Mouse (Mus musculus) kidney, postnatal 14 days (tissue): ENCODE measurements around the gene Mdp1.

ENCODE experiments used
- DNase-seq: peaks from one replicate; pipeline ENCODE4 v3.0.0; 2022; ENCODE audit warnings: mixed read lengths

Mdp1 gene

DNA sequence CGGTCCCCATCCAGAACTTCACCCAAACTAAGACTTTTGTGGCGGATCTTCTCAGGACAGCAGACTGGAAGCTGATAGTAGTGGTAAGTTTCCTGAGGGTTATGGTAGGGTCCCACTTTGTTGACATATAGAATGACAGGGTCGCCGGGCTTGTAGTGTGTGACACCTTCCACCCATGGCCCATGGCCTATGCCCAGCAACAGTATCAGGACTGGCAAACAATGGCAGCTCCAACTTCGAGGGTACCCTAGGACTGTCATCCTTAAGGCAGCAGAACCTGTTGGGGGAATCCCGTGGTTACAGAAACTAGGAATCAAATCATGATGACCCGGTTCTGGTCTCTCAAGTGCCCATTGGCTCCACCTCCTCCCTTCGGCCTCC lies 17.6 kb downstream of the Mdp1 start:
- no peak for DNase-seq

- DNase-seq, result no peak
These were observed 19.0 kb downstream of the Mdp1 start for GRCm38 (mm10) chr14:55641291-55641690.

DNA sequence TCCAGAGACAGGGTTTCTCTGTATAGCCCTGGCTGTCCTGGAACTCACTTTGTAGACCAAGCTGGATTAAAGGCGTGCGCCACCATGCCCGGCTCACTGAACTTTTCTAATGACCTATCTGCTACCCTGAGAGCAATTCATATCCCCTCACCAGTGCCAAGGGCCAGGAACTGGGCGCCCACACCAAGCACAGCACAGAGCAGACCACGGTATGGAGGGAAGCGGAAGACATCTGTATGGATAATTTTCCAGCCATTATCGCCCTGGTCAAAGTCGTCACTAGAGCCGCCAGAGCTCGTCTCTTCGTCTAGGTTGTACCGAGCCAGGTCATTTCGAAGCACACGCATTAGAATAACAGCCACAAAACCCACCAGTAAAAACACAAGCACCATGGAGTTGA lies 19.5 kb downstream of the Mdp1 start:
- no peak for DNase-seq

GRCm38 (mm10) chr14:55637795-55638194 lies 22.5 kb downstream of the Mdp1 start, which contains the start of gene Gm49378:
Gene Gm49378 (minus strand): TSS chr14:55637895.
- DNase-seq, result no peak

DNA sequence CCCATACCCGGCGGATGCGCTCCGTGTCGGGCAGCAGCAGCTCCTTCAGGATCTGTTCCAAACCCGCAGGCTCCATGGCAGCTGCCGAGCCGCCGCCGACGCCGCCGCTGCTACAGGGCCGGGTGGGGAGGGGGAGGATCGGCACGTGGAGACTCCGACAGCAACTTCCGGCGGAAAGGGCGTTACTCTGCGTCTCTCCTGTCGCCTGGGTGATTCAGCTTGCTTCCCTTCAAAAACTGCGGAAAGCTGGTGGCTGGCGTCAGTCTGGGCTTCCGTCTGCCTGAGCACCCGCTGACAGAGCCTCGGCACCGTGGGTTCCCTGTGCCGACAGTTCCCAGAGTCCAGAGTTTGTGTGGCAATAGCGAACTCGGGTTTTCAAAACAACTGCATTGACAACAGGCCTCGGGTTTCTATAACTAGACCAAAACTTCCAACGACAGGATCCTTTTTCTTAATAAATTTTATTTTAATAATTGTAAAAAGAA lies 24.7 kb downstream of the Mdp1 start, which contains the start of gene Ipo4:
Gene Ipo4 (minus strand): TSS at position 435 of the 485 bp plus-strand sequence.
- peak; percentile 92 for DNase-seq

DNA sequence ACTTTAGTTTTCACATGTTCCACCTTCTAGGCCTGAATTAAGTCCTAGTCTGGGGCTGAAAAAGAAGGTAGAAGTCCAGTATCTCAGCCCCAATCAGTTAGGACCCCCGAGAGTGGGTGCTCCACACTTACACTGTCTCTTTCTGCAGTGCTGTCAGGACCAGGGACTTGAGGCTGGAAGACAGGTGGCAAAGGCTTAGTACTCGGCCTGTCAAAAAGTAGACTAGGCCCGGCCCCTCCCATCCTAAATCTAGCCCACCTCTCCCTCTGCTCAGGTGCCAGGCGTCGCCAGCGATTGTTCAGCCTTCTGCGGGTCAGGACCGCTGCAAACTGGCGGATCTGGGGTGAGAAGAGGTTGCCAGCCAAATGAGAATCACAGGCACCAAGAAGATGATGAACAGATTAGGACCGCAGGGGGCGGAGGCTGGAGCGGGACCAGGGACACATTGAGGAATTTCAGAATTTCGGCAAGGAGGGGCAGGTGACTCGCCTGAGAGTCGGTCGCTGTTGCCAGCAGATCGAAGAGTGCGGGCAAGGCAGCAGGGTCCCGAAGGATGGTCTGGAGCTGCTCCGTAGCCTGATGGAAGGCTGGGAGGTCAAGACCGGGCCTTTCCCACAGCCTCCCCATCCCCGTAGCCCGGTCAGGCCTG lies 25.3 kb downstream of the Mdp1 start:
- DNase-seq, result no peak

DNA sequence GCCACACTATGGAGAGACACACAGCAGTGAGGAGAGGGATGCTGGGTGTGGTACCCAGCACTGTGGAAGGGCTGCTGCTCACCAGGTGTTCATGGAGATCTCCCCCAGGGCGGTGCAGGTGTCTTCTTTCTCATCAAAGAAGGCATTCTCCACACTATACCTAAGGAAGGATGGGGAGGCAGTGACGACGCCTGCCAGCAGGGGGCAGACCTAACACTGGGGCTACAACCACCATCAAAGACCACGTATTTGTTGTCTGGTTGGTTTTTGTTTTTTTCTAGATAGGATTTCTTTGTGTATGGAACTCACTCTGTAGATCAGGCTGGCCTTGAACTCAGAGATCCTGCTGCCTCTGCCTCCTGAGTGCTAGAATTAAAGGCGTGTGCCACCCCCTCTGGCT lies 31.0 kb downstream of the Mdp1 start:
- peak; percentile 56 for DNase-seq

DNA sequence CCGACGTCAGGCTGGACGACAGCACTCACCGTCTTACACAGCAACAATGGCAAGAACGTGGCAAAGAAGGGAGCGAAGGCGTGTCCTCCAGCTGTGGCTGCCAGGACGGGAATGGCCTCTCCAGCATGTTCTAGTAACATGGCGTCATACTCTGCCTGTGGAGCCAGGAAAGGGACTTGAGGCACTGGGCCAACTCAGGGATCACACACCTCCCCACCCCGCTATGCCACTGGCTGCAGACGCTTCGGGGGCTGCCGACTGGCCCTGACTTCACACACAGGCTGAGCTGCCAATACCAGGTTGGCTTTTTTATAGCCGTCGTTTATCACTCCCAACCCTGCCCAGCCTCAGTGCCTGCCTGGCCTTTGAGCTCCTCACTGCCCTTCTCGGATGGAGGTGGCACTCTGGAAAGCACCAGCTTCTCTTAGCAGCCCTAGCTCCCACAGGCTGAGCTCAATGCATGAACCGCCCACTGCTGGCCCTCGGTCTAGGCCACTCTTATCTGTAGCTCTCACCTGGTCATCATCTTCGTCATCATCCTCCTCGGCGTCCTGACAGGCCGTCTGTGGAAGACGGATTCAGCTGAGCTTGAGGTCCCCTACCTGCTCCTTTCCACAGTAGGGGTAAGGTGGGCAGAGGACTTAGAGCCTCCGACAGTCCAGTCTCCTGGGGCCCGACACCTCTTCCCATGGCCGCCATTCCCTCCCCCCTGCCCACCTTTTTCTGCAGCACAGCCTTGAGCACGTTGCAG lies 32.1 kb downstream of the Mdp1 start:
- no peak for DNase-seq

DNA sequence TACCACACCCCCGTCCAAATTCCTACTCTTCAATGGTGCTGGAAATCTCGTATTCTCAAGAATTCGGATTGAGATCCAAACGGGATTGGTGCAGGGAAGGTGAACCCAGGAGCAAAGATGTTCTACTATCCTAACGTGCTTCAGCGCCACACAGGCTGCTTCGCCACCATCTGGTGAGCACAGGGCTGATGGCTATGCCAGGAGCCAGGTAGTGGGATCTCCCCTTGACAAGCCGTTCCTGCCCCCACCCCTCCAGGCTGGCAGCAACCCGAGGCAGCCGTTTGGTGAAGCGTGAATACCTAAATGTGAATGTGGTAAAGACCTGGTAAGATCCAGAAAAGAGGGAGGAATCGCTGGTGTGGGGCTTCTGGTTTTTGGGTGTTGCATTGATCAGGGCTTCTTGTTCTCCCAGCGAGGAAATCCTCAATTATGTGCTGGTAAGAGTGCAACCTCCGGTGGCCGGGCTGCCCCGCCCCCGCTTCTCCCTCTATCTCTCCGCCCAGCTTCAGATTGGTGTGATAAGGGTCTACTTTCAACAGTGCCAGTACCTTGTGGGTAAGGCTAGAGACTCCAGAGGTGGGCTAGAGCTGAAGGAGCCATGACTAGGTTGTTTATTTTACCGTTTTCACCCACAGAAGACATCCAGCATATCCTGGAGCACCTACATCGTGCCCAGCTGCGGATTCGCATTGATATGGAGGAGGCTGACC lies 41.7 kb downstream of the Mdp1 start:
- no peak for DNase-seq

- DNase-seq, result peak; percentile 59
These were observed 42.5 kb downstream of the Mdp1 start, which contains the start of gene Rec8 for GRCm38 (mm10) chr14:55617822-55618221. Gene Rec8 (plus strand): TSS chr14:55618037.

- no peak for DNase-seq
These were observed 43.5 kb downstream of the Mdp1 start for GRCm38 (mm10) chr14:55616844-55617243.

DNA sequence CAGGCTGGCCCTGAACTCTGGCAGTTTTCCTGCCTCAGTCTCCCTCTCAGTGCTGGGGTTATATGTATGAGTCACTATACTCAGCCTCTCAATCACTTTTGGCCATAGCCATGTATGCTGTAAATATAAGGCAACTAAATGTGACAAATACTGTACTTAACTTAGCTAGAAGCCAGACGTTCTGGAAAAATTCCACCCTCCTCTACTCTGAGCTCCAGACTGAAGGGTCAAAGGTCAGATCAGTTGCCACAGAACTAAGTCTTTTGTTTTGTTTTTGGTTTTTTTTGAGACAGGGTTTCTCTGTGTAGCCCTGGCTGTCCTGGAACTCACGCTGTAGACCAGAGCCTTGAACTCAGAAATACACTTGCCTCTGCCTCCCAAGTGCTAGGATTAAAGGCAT lies 44.4 kb downstream of the Mdp1 start:
- DNase-seq, result no peak

DNA sequence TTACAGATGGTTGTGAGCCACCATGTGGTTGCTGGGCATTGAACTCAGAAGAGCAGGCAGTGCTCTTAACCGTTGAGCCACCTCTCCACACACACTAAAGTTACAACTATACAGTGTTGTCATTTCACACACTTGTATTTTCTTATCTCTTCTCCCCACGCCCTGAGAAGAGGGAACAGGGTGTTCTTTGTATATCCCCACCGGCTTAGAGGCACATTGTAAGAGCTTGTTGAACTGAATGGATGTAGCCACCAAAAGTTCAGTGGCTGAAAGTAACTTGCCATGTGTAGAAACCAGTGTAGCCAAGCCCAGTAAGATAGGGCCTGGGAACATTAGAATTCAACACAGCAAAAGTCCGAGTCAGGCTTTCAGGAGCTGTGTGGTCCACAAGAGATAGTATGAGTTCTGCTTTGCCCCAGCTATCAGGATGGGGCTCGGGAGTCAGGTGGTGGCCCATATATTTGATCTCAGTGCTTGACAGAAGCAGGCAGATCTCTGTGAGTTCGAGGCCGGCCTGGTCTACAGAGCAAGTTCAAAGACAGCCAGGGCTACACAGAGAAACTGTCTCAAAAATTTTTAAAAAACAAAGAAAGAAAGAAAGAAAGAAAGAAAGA lies 45.6 kb downstream of the Mdp1 start:
- DNase-seq, result no peak

- DNase-seq, result no peak
These were observed 47.0 kb downstream of the Mdp1 start for GRCm38 (mm10) chr14:55613346-55613745.

DNA sequence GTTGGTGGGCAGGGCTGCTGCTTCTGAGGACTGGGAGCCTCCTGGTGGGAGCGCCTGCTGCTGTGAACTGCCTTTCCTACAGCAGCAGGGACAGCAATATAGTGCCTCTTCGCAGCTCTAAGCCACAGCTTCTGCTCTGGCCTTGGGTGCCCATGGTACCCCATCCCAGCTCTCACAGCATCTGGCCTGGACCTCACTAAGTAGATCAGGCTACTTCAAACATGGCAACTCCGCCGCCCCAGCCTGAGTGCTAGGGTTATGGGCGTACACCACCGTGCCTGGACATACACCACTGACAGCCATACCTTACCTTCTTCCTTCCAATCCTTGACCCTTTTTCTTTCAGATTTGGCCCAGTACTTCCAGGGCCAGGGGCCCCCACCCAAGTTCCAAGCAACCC lies 52.0 kb downstream of the Mdp1 start:
- DNase-seq, result no peak
